Mouse (Mus musculus): ENCODE results near the gene Sfta2.
A peak's percentile ranks its signal among the peaks of the same experiment; 100 is the strongest.

Gene Sfta2

GRCm38 (mm10) chr17:35601249-35601648, at the start of gene Sfta2:
Gene Sfta2, plus strand, starts transcription at chr17:35601549.
- no peak for DNase-seq (ENCODE audit: low spot score in 2 of 2)

GRCm38 (mm10) chr17:35551881-35552414, 49.4 kb upstream of the Sfta2 start, which contains the start of gene Cdsn:
Gene Cdsn, plus strand, starts transcription at chr17:35552128.
- no peak for DNase-seq (ENCODE audit: low spot score in 2 of 2)

DNA sequence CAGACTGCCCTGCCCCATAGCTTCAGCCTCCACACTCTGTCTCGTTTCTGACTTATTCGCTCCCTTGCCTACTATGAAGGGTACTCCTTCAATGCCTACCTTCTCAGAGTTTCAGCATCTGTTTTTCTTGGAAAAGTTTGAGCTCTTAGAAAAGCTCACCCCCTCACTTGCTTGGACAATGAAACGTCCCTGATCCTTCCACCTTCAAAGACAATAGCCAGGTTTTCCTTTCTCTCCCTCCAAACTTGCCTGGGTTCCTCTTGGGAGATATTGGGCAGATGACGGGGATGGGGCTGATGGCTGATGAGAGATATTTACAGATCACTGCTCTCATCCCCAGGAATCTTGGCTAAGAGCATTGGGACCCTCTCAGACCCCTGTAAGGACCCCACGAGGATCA, 47.0 kb upstream of the Sfta2 start:
- no peak for DNase-seq (ENCODE audit: low spot score in 2 of 2)

GRCm38 (mm10) chr17:35554761-35555397, 46.5 kb upstream of the Sfta2 start:
- no peak for DNase-seq (ENCODE audit: low spot score in 2 of 2)

DNA sequence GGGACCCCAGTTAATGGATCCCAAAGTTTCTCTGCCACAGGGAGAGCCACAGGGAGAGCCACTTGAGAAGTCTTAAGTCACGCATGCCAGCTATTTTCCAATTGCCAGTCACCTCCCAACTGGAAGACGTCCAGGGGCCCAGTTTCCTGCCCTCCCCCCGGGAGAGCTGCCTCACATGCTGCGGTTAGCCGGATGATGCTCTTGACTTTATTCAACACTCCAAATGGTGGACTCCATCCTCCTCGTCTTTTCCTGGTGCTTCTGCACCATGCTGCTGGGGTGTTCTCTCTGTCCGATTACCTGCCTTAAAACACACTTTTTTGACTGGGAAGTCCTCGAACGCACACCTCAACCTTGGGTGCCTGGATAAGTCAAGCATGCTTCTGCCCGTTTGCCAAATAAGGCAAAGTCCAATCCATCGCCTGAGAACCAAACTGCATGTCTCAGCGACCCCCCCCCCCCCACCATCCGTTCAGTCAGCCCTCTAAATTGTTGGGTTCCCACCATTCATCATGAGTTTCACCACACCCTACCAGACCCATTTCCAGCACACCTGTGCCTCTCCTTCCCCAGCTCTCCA, 45.1 kb upstream of the Sfta2 start:
- DNase-seq (ENCODE audit: low spot score in 2 of 2), result no peak

DNA sequence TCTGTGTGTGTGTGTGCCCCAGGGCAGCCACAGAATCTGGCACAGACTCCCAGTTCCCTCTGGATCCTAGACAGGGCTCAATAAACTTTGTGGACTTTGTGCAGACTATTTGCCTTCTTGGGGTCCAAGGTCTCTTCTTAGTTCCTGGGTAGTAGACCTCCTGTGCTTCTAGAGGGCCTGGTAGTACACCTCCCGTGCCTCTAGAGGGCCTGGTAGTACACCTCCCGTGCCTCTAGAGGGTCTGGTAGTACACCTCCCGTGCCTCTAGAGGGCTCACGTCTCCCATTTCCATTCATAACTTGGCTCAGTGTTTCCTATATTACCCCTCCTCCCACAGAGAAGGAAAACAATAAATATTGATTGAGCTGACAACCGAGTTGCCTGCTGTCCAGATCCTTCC, 44.5 kb upstream of the Sfta2 start:
- DNase-seq (ENCODE audit: low spot score in 2 of 2), result peak in 1 of 2 experiments; percentile 26

GRCm38 (mm10) chr17:35557351-35557750, 44.0 kb upstream of the Sfta2 start:
- no peak for DNase-seq (ENCODE audit: low spot score in 2 of 2)

DNA sequence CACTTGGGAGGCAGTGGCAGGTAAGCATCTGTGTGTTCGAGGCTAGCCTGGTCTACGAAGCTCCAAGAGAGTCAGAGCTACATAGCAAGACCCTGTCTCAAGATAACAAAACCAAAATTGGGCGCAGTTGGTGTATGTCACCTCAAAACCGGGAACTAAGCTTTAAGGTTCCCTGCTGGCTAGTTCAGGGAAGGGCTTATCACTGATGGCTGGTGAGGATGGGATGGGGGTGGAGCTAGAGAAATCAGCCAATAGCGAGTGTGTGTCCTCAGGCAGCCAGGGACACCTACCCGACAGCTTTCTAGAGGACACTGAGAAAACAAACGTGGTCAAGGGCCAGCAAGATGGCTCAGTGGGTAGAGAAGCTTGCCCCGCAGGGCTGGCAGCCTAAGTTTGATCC, 43.1 kb upstream of the Sfta2 start:
- DNase-seq (ENCODE audit: low spot score in 2 of 2), result no peak

DNA sequence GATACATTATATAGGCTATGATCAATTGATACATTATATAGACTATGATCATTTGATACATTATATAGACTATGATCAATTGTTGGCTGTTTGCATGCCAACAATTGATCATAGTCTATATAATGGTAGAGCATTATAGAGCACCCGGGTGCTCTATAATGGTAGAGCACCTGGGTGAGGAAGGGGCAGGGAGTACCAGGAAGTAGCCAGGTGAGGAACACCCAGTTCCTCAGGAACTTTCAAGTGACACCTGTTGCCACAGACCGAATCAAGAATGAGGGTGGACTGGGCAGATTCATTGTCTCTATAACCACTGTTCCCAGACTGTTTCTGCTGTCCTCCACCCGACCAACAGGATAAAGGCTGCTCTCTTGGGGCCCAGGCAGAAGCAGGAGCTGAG, 34.2 kb upstream of the Sfta2 start, which contains the start of gene 2300002M23Rik:
TSS of gene 2300002M23Rik (plus strand) at position 301 of the 400 bp plus-strand sequence.
- no peak for DNase-seq (ENCODE audit: low spot score in 2 of 2)

DNA sequence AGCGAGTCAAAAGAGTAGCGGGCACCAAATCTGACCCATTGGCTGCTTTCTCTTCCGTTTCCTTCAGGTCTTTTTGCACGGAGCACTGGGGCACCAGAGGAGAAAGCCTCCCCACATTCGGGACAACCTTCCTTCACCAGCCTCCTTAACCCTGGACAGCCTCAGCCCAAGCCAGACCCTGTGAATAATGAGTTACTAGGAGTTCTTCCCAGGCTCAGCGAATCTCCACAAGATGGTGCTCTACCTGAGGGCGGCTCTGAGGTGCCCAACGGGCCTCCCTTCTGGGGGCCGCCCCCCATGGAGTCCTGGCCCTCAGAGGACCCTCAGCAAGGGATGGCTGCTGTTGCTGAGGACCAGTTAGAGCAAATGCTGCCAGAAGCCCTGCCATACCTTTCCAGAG, 33.6 kb upstream of the Sfta2 start:
- no peak for DNase-seq (ENCODE audit: low spot score in 2 of 2)

GRCm38 (mm10) chr17:35569091-35569944, 32.0 kb upstream of the Sfta2 start:
- DNase-seq (ENCODE audit: low spot score in 2 of 2), result no peak

GRCm38 (mm10) chr17:35570836-35571235, 30.5 kb upstream of the Sfta2 start:
- DNase-seq (ENCODE audit: low spot score in 2 of 2), result no peak

DNA sequence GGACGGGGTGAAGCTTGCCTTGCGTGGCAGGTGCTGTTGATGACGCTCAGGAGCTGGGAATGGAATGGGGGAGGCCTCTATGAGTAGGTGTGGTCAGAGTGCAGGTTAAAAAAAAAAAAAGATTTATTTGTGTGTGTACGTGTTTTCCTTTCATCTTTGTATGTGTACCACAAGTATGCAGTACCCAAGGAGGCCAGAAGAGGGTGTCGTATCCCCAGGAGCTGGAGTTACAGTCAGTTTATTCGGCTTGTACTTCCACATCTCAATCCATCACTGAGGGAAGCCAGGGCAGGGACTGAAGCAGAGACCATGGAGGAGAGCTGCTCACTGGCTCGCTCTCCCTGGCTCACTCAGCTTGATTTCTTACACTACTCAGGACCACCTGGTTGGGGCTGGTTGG, 29.9 kb upstream of the Sfta2 start:
- DNase-seq (ENCODE audit: low spot score in 2 of 2), result no peak

- DNase-seq (ENCODE audit: low spot score in 2 of 2), result peak; percentile 61 to 79
These were observed 23.1 kb upstream of the Sfta2 start for GRCm38 (mm10) chr17:35578211-35578610.

DNA sequence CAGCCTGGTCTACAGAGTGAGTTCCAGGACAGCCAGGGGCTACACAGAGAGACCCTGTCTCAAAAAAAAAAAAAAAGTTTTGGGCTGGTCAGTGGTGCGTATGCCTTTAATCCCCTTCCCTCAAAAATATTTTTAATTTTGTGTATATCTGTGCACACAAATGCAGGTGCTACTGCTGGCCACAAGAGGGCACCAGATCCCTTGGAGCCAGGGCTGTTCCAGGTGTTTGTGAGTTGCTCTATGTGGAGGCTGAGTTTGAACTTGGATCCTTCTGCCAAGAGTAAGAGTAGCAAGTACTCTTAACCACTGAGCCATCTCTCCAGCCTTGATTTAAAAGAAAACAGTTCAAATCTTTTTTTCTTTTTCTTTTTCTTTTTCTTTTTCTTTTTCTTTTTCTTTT, 18.4 kb upstream of the Sfta2 start:
- DNase-seq (ENCODE audit: low spot score in 2 of 2), result no peak

DNA sequence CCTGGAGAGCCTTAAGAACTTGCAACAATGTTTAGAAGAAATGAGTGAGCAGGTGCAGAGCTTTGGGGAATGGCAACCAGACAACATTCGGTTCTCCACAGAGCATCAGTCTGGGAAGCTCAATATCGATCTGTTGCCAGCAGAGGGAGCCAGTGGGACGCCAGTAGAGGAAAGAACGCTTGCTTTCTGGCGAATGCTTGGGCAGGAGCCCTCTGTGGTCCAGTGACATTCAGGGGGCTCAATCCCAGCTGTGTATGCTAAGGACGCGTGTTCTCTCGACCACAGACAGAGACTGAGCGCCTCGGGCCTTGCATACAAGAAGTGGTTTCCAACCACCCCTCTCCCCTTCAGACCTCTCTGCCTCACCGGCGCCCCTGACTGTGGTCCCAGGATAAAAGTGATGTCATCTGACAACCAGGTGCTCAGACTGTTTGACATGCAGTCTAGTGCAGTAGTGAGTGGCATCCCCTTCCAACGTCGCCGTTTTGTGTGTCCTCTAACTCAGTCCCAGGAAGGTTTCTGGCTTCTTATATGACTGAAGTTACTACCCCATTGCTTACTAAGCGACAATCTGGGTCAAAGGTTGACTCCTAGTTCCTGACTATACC, 16.9 kb upstream of the Sfta2 start:
- DNase-seq (ENCODE audit: low spot score in 2 of 2), result peak; percentile 68 to 85

- DNase-seq (ENCODE audit: low spot score in 2 of 2), result no peak
These were observed 14.1 kb upstream of the Sfta2 start for GRCm38 (mm10) chr17:35587291-35587690.

GRCm38 (mm10) chr17:35588387-35588786, 13.0 kb upstream of the Sfta2 start:
- no peak for DNase-seq (ENCODE audit: low spot score in 2 of 2)

- DNase-seq (ENCODE audit: low spot score in 2 of 2), result peak; percentile 67 to 89
These were observed 10.7 kb upstream of the Sfta2 start for GRCm38 (mm10) chr17:35590410-35591218.

- DNase-seq (ENCODE audit: low spot score in 2 of 2), result no peak
These were observed 10.2 kb upstream of the Sfta2 start for GRCm38 (mm10) chr17:35591219-35591578.

- DNase-seq (ENCODE audit: low spot score in 2 of 2), result no peak
These were observed 9.6 kb upstream of the Sfta2 start for GRCm38 (mm10) chr17:35591731-35592130.
